Mouse (Mus musculus) liver, postnatal 0 days (tissue): ENCODE results near the gene Mpp2.
A peak's percentile ranks its signal among the peaks of the same experiment; 100 is the strongest.

ENCODE experiments used
- CTCF ChIP-seq: sonication (generic); IDR thresholded peaks from 2 replicates; pipeline ENCODE4 v1.5.1; 2016; ENCODE audit warnings: antibody characterized with exemption, low read depth
- EP300 ChIP-seq: IDR thresholded peaks from 2 replicates; pipeline ENCODE4 v1.6.1; 2016; ENCODE audit warnings: antibody characterized with exemption, low read depth, mild to moderate bottlenecking

DNA sequence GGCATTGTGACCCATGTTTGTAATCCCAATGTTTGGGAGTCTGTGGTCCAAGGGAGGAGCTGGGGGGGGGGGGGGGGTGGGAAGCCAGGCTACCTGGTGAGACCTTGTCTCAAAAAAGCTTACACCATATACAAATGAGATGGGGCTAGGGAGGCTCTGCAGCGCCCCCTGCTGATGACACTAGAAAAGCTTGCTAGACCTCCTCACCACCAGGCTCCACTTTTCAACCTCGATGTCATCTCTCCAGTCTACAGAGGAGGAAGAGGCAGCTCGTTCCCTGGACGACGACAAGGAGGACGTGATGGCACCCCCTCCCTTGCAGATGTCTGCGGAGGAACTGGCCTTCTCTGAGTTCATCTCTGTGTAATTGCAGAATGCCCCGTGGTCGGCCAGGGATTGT lies 34.5 kb downstream of the Mpp2 start:
- TF ChIP-seq CTCF, result peak; percentile 72
- TF ChIP-seq EP300, result no peak
